Mouse (Mus musculus) stomach, adult 2 months (tissue): ENCODE measurements around the gene Pdhb. TPM values are rescaled to one million over a fixed set of nuclear protein-coding genes. Genes with fewer than 3 reads are reported as not detected.

ENCODE experiments used
- polyA plus RNA-seq: library from polyadenylated mRNA; depleted of rRNA; stranded (reverse); fragments of >200 nt; gene quantifications from 2 replicates; pipeline ENCODE4 v1.2.3, GENCODE M21; 2012; rRNA removed

Pdhb gene
- 9.6 and 12.8 TPM in 2 replicates for polyA plus RNA-seq

GRCm38 (mm10) chr14:8172507-8173410 lies at the start of gene Pdhb:
Gene Pdhb (minus strand): TSS chr14:8173025.

DNA sequence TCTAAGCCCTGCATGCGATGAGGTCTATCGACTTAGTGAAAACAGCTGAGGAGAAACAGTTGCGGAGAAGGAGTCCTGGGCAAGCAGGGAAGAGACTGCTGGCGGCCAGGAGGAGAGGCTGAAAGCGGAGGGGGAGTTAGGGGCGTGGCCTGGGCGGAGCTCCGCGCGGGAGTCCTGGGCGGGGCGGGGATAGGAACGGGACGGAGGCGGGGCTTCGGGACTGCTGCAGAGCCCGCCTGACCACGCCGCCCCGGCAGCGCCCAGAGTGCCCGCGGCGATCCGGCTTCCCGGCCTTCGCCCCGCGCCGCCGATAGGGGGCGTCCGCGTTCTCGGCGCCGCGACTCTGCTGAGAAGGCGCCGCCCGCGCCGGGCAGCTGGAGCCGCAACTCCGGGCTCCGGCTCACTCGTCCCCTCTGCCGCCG lies 41.0 kb upstream of the Pdhb start, which contains the start of gene Kctd6:
TSS of gene Kctd6 (plus strand) at position 338 of the 422 bp plus-strand sequence.

Other genes with a start within 250 kb of the Pdhb start
- gene Gm45521, start 215.7 kb downstream of the Pdhb start, polyA plus RNA-seq: not detected in 2 replicates
- 2.1 and 3.4 TPM in 2 replicates for gene Dnase1l3, start 178.5 kb downstream of the Pdhb start, polyA plus RNA-seq
- gene Abhd6, start 170.1 kb downstream of the Pdhb start, polyA plus RNA-seq: 14.6 and 15.5 TPM in 2 replicates
- 1.1 and 1.2 TPM in 2 replicates for gene Rpp14, start 92.7 kb downstream of the Pdhb start, polyA plus RNA-seq
- 7.9 and 14.1 TPM in 2 replicates for gene Pxk, start 74.8 kb downstream of the Pdhb start, polyA plus RNA-seq
- 1.6 TPM in 2 replicates for gene Kctd6, start 41.1 kb upstream of the Pdhb start, polyA plus RNA-seq
- 19.1 and 24.2 TPM in 2 replicates for gene Acox2, start 86.3 kb upstream of the Pdhb start, polyA plus RNA-seq
- 0.31 and 1.1 TPM in 2 replicates for gene Fam107a, start 145.0 kb upstream of the Pdhb start, polyA plus RNA-seq
- gene Oit1, start 205.7 kb upstream of the Pdhb start, polyA plus RNA-seq: 56.5 and 71.0 TPM in 2 replicates